Mouse (Mus musculus): ENCODE measurements around the gene Olfr105-ps. TPM values are rescaled to one million over a fixed set of nuclear protein-coding genes. Genes with fewer than 3 reads are reported as not detected.

Gene Olfr105-ps
- not detected in 2 replicates for polyA plus RNA-seq (2015; fragmentation: Nextera tagmentation; extraction: Ambion mirVana)

GRCm38 (mm10) chr17:37378733-37379132, at the start of gene Olfr105-ps:
Gene Olfr105-ps, plus strand, starts transcription at chr17:37379033.
- H3K4me2 ChIP-seq: no peak within 1 kb of the TSS
- H3K9me3 ChIP-seq: no peaks in the 10 kb centered on the region
- no peaks in the 10 kb centered on the region for H3K4me1 ChIP-seq
- H3K4me3 ChIP-seq: no peak within 1 kb of the TSS
- no peak within 1 kb of the TSS for H3K9ac ChIP-seq
- no peak for ATAC-seq (ENCODE audit: insufficient number of reproducible peaks, low FRiP score, low TSS enrichment, low read depth)
- H3K36me3 ChIP-seq: no peaks in the 10 kb centered on the region
- no peak within 1 kb of the TSS for H3K27ac ChIP-seq
- H3K27me3 ChIP-seq: no peaks in the 10 kb centered on the region

- Histone ChIP-seq H3K4me1 (no peaks in the 10 kb centered on the region), H3K9me3 (no peaks in the 10 kb centered on the region), H3K4me2 (no peak within 1 kb of the TSS), H3K9ac (no peak within 1 kb of the TSS), H3K27ac (no peak within 1 kb of the TSS), H3K4me3 (no peak within 1 kb of the TSS), H3K27me3 (no peaks in the 10 kb centered on the region), H3K36me3 (no peaks in the 10 kb centered on the region)
- no peak for ATAC-seq (ENCODE audit: insufficient number of reproducible peaks, low FRiP score, low TSS enrichment, low read depth)
- 91% methylated on average over 2 of the region's 2 CpGs for WGBS
Measured at GRCm38 (mm10) chr17:37339598-37339997, 39.2 kb upstream of the Olfr105-ps start, which contains the start of gene Olfr103. Gene Olfr103, minus strand, starts transcription at chr17:37339698.

- Histone ChIP-seq H3K4me2 (no peak within 1 kb of the TSS), H3K4me1 (no peaks in the 10 kb centered on the region), H3K27me3 (no peaks in the 10 kb centered on the region), H3K27ac (no peak within 1 kb of the TSS), H3K36me3 (no peaks in the 10 kb centered on the region), H3K4me3 (no peak within 1 kb of the TSS), H3K9me3 (no peaks in the 10 kb centered on the region), H3K9ac (no peak within 1 kb of the TSS)
- ATAC-seq (ENCODE audit: insufficient number of reproducible peaks, low FRiP score, low TSS enrichment, low read depth): no peak
Measured at GRCm38 (mm10) chr17:37359282-37359681, 19.6 kb upstream of the Olfr105-ps start, which contains the start of gene Olfr104-ps. Gene Olfr104-ps, plus strand, starts transcription at chr17:37359582.

- H3K27ac ChIP-seq: no peak within 1 kb of the TSS
- no peak within 1 kb of the TSS for H3K4me3 ChIP-seq
- H3K36me3 ChIP-seq: no peaks in the 10 kb centered on the region
- no peaks in the 10 kb centered on the region for H3K27me3 ChIP-seq
- 60% methylated on average over 1 of the region's 1 CpGs for WGBS
- no peaks in the 10 kb centered on the region for H3K9me3 ChIP-seq
- no peak within 1 kb of the TSS for H3K4me2 ChIP-seq
- ATAC-seq (ENCODE audit: insufficient number of reproducible peaks, low FRiP score, low TSS enrichment, low read depth): no peak
- no peak within 1 kb of the TSS for H3K9ac ChIP-seq
- H3K4me1 ChIP-seq: no peaks in the 10 kb centered on the region
Measured at GRCm38 (mm10) chr17:37390093-37390492, 11.3 kb downstream of the Olfr105-ps start, which contains the start of gene Olfr106-ps. Gene Olfr106-ps, plus strand, starts transcription at chr17:37390393.

GRCm38 (mm10) chr17:37398926-37399325, 20.1 kb downstream of the Olfr105-ps start, which contains the start of gene Olfr107:
Gene Olfr107, plus strand, starts transcription at chr17:37399226.
- H3K27ac ChIP-seq: no peak within 1 kb of the TSS
- no peaks in the 10 kb centered on the region for H3K36me3 ChIP-seq
- no peaks in the 10 kb centered on the region for H3K27me3 ChIP-seq
- H3K4me3 ChIP-seq: no peak within 1 kb of the TSS
- no peak for ATAC-seq (ENCODE audit: insufficient number of reproducible peaks, low FRiP score, low TSS enrichment, low read depth)
- no peaks in the 10 kb centered on the region for H3K9me3 ChIP-seq
- H3K4me1 ChIP-seq: no peaks in the 10 kb centered on the region
- H3K9ac ChIP-seq: no peak within 1 kb of the TSS
- no peak within 1 kb of the TSS for H3K4me2 ChIP-seq
- 70% methylated on average over 3 of the region's 3 CpGs for WGBS

GRCm38 (mm10) chr17:37413380-37413779, 34.5 kb downstream of the Olfr105-ps start:
- Histone ChIP-seq H3K27me3 (no peaks in the 10 kb centered on the region), H3K27ac (no peak overlapping the region), H3K9ac (no peak overlapping the region), H3K4me3 (no peak overlapping the region), H3K36me3 (no peaks in the 10 kb centered on the region), H3K4me1 (no peaks in the 10 kb centered on the region), H3K9me3 (0 out of 2 replicates have a peak, but pooled peaks cover 3% of the 10 kb centered on the region), H3K4me2 (no peak overlapping the region)
- no peak for ATAC-seq (ENCODE audit: insufficient number of reproducible peaks, low FRiP score, low TSS enrichment, low read depth)

Other genes starting within 250 kb of the Olfr105-ps start
- gene Olfr93, start 217.5 kb upstream of the Olfr105-ps start, polyA plus RNA-seq (2015; fragmentation: Nextera tagmentation; extraction: Ambion mirVana): not detected in 2 replicates
- not detected in 2 replicates for gene Ubd, start 185.1 kb upstream of the Olfr105-ps start, polyA plus RNA-seq (2015; fragmentation: Nextera tagmentation; extraction: Ambion mirVana)
- 0.12 and 0.14 TPM in 2 replicates for gene Olfr94, start 178.0 kb upstream of the Olfr105-ps start, polyA plus RNA-seq (2015; fragmentation: Nextera tagmentation; extraction: Ambion mirVana)
- gene Olfr95, start 165.9 kb upstream of the Olfr105-ps start, polyA plus RNA-seq (2015; fragmentation: Nextera tagmentation; extraction: Ambion mirVana): not detected in 2 replicates
- gene Olfr96, start 158.9 kb upstream of the Olfr105-ps start, polyA plus RNA-seq (2015; fragmentation: Nextera tagmentation; extraction: Ambion mirVana): not detected in 2 replicates
- not detected in 2 replicates for gene Olfr97, start 141.7 kb upstream of the Olfr105-ps start, polyA plus RNA-seq (2015; fragmentation: Nextera tagmentation; extraction: Ambion mirVana)
- gene Olfr98, start 115.3 kb upstream of the Olfr105-ps start, polyA plus RNA-seq (2015; fragmentation: Nextera tagmentation; extraction: Ambion mirVana): not detected in 2 replicates
- 1.9 and 3.3 TPM in 2 replicates for gene H2-M3, start 108.8 kb upstream of the Olfr105-ps start, polyA plus RNA-seq (2015; fragmentation: Nextera tagmentation; extraction: Ambion mirVana)
- not detected in 2 replicates for gene Olfr99, start 95.6 kb upstream of the Olfr105-ps start, polyA plus RNA-seq (2015; fragmentation: Nextera tagmentation; extraction: Ambion mirVana)
- not detected in 2 replicates for gene Olfr101, start 74.7 kb upstream of the Olfr105-ps start, polyA plus RNA-seq (2015; fragmentation: Nextera tagmentation; extraction: Ambion mirVana)
- gene Olfr102, start 62.0 kb upstream of the Olfr105-ps start, polyA plus RNA-seq (2015; fragmentation: Nextera tagmentation; extraction: Ambion mirVana): not detected in 2 replicates
- gene Olfr103, start 39.3 kb upstream of the Olfr105-ps start, polyA plus RNA-seq (2015; fragmentation: Nextera tagmentation; extraction: Ambion mirVana): not detected in 2 replicates
- not detected in 2 replicates for gene Olfr104-ps, start 19.5 kb upstream of the Olfr105-ps start, polyA plus RNA-seq (2015; fragmentation: Nextera tagmentation; extraction: Ambion mirVana)
- gene Olfr106-ps, start 11.4 kb downstream of the Olfr105-ps start, polyA plus RNA-seq (2015; fragmentation: Nextera tagmentation; extraction: Ambion mirVana): not detected in 2 replicates
- not detected in 2 replicates for gene Olfr107, start 20.2 kb downstream of the Olfr105-ps start, polyA plus RNA-seq (2015; fragmentation: Nextera tagmentation; extraction: Ambion mirVana)
- gene Olfr108, start 66.4 kb downstream of the Olfr105-ps start, polyA plus RNA-seq (2015; fragmentation: Nextera tagmentation; extraction: Ambion mirVana): not detected in 2 replicates
- not detected in 2 replicates for gene Olfr109, start 79.9 kb downstream of the Olfr105-ps start, polyA plus RNA-seq (2015; fragmentation: Nextera tagmentation; extraction: Ambion mirVana)
- gene H2-M2, start 104.5 kb downstream of the Olfr105-ps start, polyA plus RNA-seq (2015; fragmentation: Nextera tagmentation; extraction: Ambion mirVana): not detected in 2 replicates
- not detected in 2 replicates for gene Olfr110, start 113.4 kb downstream of the Olfr105-ps start, polyA plus RNA-seq (2015; fragmentation: Nextera tagmentation; extraction: Ambion mirVana)
- gene Olfr111, start 129.0 kb downstream of the Olfr105-ps start, polyA plus RNA-seq (2015; fragmentation: Nextera tagmentation; extraction: Ambion mirVana): not detected in 2 replicates
- gene Olfr112, start 190.4 kb downstream of the Olfr105-ps start, polyA plus RNA-seq (2015; fragmentation: Nextera tagmentation; extraction: Ambion mirVana): not detected in 2 replicates
- not detected in 2 replicates for gene Olfr113, start 198.6 kb downstream of the Olfr105-ps start, polyA plus RNA-seq (2015; fragmentation: Nextera tagmentation; extraction: Ambion mirVana)
- not detected in 2 replicates for gene Olfr114, start 213.7 kb downstream of the Olfr105-ps start, polyA plus RNA-seq (2015; fragmentation: Nextera tagmentation; extraction: Ambion mirVana)
- gene Olfr115, start 248.1 kb downstream of the Olfr105-ps start, polyA plus RNA-seq (2015; fragmentation: Nextera tagmentation; extraction: Ambion mirVana): not detected in 2 replicates
- not detected in 2 replicates for gene Olfr116, start 248.2 kb downstream of the Olfr105-ps start, polyA plus RNA-seq (2015; fragmentation: Nextera tagmentation; extraction: Ambion mirVana)